Mouse (Mus musculus): Measurements from ENCODE around the gene 6330403K07Rik.

GRCm38 (mm10) chr11:71005046-71005445 is 28.3 kb downstream of the 6330403K07Rik start:
- TF ChIP-seq CTCF (conservative IDR thresholded peaks at IDR 0.05; ENCODE audit: insufficient read depth, insufficient read length, low read depth, low read length) (no peak), POLR2A (IDR thresholded peaks at IDR 0.05; ENCODE audit: low read depth, low read length) (no peak)

All from kidney, adult 2 months (tissue).